Mouse (Mus musculus): Measurements from ENCODE around the gene Gm10486. TPM values are rescaled to one million over a fixed set of nuclear protein-coding genes. Genes with fewer than 3 reads are reported as not detected.
"Not testable (repeated sequence)": the region's sequence is repeated elsewhere in the genome, so short reads cannot be mapped to it uniquely, and the experiment has no call there.

Gm10486 gene
- total RNA-seq (2021): not detected

GRCm38 (mm10) chrX:35067084-35067483 lies at the start of gene Gm10486:
TSS of gene Gm10486 (plus strand) at chrX:35067384.
- intact Hi-C loops (cut with DNase I); DNase-seq (ENCODE audit: low spot score): not testable (repeated sequence)
